Mouse (Mus musculus): ENCODE measurements at regions not wholly inside any gene's neighbourhood (a gene's known extent, or its start where the extent isn't known, plus 50 kb on each side); places are given as distances from the start of the nearest gene placed in this dataset.
A peak's percentile ranks its signal among the peaks of the same experiment; 100 is the strongest.

GRCm38 (mm10) chr13:99058131-99058970, 74.0 kb upstream of the 1700024P04Rik start:
- DNase-seq (ENCODE audit: low spot score in 2 of 2): no peak

- DNase-seq (ENCODE audit: low spot score in 2 of 2): no peak
Observed at GRCm38 (mm10) chr13:99057696-99058095, 73.3 kb upstream of the 1700024P04Rik start.

GRCm38 (mm10) chr13:99057293-99057588, 72.9 kb upstream of the 1700024P04Rik start:
- no peak for DNase-seq (ENCODE audit: low spot score in 2 of 2)

- peak in 1 of 2 experiments; percentile 26 for DNase-seq (ENCODE audit: low spot score in 2 of 2)
Observed at GRCm38 (mm10) chr13:99056432-99057292, 72.3 kb upstream of the 1700024P04Rik start.

- peak; percentile 38 to 65 for DNase-seq (ENCODE audit: low spot score in 2 of 2)
Observed at GRCm38 (mm10) chr13:99055609-99056321, 71.4 kb upstream of the 1700024P04Rik start.

GRCm38 (mm10) chr13:99052076-99052475, 67.7 kb upstream of the 1700024P04Rik start:
- DNase-seq (ENCODE audit: low spot score in 2 of 2): no peak

- DNase-seq (ENCODE audit: low spot score in 2 of 2): no peak
Observed at GRCm38 (mm10) chr13:99049699-99050098, 65.3 kb upstream of the 1700024P04Rik start.

GRCm38 (mm10) chr13:99048651-99049100, 64.3 kb upstream of the 1700024P04Rik start:
- DNase-seq (ENCODE audit: low spot score in 2 of 2): no peak

GRCm38 (mm10) chr13:99047219-99047618, 62.9 kb upstream of the 1700024P04Rik start:
- no peak for DNase-seq (ENCODE audit: low spot score in 2 of 2)

- no peak for DNase-seq (ENCODE audit: low spot score in 2 of 2)
Observed at GRCm38 (mm10) chr13:99046737-99047136, 62.4 kb upstream of the 1700024P04Rik start.

- no peak for DNase-seq (ENCODE audit: low spot score in 2 of 2)
Observed at GRCm38 (mm10) chr13:99042086-99042485, 57.7 kb upstream of the 1700024P04Rik start.

GRCm38 (mm10) chr13:99041256-99041655, 56.9 kb upstream of the 1700024P04Rik start:
- no peak for DNase-seq (ENCODE audit: low spot score in 2 of 2)

- DNase-seq (ENCODE audit: low spot score in 2 of 2): peak; percentile 47 to 72
Observed at GRCm38 (mm10) chr13:99040846-99041245, 56.5 kb upstream of the 1700024P04Rik start.

GRCm38 (mm10) chr13:99040171-99040570, 55.8 kb upstream of the 1700024P04Rik start:
- DNase-seq (ENCODE audit: low spot score in 2 of 2): no peak

GRCm38 (mm10) chr13:99039063-99039385, 54.7 kb upstream of the 1700024P04Rik start:
- DNase-seq (ENCODE audit: low spot score in 2 of 2): no peak

GRCm38 (mm10) chr13:99038198-99039062, 54.1 kb upstream of the 1700024P04Rik start:
- DNase-seq (ENCODE audit: low spot score in 2 of 2): no peak

GRCm38 (mm10) chr13:99037131-99037530, 52.8 kb upstream of the 1700024P04Rik start:
- no peak for DNase-seq (ENCODE audit: low spot score in 2 of 2)

All from left cerebral cortex, adult 18-20 months (tissue).